Mouse (Mus musculus): Measurements from ENCODE around the gene Mpv17l2.

Gene Mpv17l2

DNA sequence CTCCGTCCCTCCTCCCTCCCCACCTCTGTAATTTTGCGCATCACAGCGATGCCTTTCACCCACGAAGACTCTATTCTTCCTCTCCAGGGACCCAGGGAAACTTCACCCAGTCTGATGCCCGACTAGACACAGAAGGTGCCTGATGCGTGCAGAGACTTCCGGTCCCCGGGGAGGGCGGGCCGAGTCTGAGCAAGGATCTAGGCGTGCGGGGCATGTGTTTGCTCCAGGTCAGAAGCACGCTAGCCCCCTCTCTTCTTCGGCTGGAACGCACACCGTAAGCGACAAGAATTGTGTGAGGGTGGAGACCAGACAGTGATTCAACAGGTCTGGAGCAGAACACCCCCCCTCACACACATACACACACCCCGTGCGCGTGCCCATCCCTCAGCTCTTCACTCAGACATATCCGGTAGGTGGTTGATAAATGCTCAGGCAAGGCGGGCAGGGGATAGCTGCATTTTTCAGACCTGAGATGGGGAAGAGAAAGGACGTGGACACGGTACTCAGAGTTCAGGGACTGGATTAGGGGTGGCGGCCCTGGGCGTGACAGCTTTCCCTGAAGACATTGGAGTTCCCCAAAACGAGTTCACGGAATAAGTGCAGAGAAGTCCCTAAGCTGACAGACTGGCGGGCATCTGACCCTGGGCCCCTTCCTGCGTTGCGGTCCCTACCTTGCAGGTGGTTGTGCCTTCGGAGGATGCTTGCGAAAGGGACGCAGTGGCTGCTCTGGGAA is 5.3 kb upstream of the Mpv17l2 start:
- DNase-seq: no peak

DNA sequence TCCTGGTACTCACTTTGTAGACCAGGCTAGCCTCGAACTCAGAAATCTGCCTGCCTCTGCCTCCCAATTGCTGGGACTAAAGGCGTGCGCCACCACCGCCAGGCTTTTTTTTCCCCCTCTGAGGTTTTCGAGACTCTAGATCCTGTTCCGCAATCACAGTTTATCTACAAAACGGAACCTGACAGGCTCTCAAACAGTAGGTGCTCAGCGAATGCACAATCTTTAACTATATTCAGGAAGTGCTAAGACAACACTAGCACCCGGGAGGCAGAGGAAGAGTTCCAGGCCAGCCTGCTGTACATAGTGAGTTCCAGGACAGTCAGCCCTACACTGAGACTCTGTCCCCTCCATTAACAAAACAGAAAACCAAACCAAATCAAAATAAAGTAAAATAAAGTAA is 4.6 kb upstream of the Mpv17l2 start:
- DNase-seq: no peak

DNA sequence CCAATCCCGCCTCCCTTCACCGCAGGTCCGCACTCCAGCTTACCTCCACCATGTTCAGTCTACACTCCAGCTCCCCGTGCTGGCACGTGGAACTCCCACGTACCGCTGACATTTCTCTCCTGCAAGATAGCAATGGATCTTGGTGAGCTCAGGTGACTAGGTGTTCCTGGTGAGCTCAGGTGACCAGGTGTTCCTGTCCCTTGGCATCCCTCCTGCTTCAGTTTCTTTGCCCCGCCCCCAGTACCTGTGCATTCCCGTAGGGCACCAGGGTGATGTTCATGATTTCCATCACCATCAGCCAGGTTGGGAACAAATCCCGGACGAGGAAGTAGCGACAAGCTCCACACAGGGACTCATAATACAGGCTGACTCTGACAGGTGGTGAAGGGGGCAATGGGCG is 3.9 kb upstream of the Mpv17l2 start:
- DNase-seq: no peak

DNA sequence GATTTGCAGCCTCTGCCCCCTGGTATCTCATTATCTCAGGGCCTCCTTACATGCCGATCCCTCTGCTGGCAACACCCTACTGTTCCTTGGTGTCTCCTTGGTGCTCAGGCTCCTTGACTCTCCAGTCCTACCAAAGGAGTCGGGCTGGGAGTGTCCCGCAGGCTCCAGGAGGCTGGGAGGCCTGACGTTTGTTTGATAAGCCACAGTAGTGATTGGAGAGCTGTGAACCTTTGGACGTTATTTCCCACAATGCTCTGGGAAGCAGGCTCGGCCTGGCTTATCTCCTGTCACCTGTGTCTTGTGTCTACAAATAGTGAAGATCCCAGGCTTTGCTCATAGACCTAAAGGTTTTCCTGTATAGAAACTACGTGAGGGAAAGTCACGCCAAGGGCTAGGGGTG is 3.3 kb upstream of the Mpv17l2 start:
- no peak for DNase-seq

- no peak for DNase-seq
Observed at GRCm38 (mm10) chr8:70763354-70763753, 2.6 kb upstream of the Mpv17l2 start.

DNA sequence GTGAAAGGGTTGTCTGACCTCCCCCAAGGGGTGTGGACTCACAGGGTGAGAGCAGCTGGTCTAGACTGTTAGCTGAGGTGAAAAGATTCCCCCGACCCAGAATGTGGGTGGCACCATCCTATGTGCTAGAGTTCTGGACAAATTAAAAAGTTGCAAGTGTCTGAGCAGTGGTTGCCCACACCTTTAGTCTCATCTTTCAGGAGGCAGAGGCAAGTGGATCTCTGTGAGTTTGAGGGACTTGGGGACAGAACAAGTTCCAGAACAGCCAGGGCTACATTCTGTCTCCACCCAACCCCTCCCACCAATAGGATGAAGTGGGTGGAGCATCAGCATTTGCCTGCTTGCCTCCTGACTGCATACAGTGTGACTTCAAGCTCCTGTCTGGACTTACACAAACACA is 1.4 kb upstream of the Mpv17l2 start:
- DNase-seq: no peak

DNA sequence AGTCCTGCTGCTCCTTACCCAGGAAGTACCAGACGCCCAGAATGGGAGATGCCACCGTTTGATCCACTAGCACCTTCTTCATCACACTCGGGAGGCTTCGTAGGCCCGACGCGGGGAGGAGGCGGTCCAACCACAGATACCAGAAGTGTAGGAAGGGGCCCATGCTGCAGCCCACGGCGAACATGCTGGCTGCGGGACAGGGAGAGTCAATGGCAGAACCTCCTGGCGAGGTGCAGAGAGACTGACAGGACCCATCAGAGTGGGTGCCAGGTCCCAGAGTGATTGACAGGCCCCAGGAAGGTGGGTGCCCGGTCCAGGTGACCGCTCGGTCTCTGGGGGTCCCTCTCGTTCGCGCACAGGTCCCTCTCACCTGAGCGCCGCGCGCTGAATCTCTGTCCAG is 396 bp downstream of the Mpv17l2 start:
- DNase-seq: no peak

GRCm38 (mm10) chr8:70758616-70759561 is 1.9 kb downstream of the Mpv17l2 start:
- DNase-seq: no peak

GRCm38 (mm10) chr8:70758308-70758615 is 2.5 kb downstream of the Mpv17l2 start:
- no peak for DNase-seq

DNA sequence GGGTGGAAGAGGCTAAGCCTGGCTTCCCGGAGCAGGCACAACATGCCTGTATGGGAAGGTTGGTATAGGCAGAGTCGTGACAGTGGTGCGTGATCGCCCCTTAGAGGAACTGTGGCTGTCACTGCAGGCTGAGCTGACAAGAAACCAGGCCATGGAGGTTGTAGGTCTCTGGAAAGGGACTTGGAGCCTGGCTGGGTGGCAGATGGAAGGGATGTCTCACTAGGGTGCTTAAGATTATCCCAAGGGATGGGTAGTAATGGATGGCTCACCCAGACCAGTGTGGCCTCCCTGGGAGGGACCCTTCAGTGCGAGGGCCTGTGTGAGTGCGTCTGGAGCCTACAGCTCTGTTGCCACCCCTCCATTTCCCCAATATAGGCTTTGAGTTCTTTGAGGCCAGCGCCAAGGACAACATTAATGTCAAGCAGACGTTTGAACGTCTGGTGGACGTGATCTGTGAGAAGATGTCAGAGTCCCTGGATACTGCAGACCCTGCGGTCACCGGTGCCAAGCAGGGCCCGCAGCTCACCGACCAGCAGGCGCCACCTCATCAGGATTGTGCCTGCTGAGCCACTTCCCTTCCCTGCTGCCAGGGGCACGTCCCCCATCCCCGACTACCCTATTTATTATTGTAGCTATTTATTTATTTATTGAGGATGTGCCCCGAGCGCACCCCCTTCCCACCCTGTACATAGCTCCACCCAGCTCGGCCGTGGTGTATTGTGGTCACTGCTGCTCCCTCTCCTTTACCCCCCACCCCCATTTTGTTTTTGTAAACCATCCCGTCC is 3.0 kb downstream of the Mpv17l2 start:
- no peak for DNase-seq

DNA sequence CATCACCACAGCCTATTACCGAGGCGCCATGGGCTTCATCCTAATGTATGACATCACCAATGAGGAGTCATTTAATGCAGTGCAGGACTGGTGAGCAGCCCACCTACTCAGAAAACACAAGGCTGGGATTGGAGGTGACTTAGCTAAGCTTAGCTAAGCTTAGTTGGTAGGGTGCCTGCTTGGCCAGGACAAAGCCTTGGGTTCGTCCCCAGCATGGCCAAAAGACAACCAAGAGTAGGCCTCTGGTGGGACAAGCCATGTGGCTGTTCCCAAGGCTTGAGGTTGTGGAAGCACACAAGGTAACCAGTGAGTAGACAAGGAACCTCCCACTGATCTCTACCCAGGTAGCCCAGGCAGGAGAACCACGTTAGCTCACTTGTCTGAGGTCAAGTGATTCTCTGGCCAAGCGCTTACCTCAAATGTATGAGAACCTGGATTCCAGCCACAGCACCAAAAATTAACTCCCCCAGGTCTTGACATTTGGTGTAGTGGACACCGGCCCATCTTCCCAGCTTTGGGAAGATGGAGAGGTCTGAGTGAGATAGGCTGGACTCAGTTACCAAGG is 4.2 kb downstream of the Mpv17l2 start:
- DNase-seq: no peak

DNA sequence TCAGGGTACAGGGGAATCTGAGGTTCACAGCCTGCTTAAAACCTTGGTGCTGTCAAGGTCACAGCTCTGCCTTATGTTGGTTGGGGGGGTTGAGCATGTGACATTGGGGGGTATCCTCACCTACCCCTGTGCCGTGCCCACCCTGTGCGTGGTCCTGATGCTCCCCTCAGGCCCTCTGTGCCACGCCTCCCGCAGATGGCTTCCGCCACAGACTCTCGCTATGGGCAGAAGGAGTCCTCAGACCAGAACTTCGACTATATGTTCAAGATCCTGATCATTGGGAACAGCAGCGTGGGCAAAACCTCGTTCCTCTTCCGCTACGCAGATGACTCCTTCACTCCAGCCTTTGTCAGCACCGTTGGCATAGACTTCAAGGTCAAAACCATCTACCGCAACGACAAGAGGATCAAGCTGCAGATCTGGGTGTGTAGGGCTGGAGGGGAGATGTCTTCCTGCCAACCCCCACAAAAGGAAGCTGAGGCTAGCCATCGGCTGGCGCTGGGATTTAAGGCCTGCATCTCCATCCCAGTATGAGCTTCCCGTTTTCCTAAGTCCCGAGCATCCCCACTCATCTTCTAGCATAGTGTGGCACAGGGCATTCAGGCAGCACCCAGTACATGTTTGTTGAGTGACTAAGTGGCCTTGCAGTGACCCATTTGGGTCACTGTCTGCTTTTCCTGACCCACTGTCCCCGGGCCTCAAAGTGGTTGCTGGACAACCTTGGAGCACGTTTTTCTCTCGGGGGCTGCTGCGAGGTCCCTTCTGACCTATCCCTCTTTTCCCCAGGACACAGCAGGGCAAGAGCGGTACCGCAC is 4.9 kb downstream of the Mpv17l2 start:
- peak; percentile 4 for DNase-seq

GRCm38 (mm10) chr8:70754871-70755660 is 5.7 kb downstream of the Mpv17l2 start:
- DNase-seq: peak; percentile 81

DNA sequence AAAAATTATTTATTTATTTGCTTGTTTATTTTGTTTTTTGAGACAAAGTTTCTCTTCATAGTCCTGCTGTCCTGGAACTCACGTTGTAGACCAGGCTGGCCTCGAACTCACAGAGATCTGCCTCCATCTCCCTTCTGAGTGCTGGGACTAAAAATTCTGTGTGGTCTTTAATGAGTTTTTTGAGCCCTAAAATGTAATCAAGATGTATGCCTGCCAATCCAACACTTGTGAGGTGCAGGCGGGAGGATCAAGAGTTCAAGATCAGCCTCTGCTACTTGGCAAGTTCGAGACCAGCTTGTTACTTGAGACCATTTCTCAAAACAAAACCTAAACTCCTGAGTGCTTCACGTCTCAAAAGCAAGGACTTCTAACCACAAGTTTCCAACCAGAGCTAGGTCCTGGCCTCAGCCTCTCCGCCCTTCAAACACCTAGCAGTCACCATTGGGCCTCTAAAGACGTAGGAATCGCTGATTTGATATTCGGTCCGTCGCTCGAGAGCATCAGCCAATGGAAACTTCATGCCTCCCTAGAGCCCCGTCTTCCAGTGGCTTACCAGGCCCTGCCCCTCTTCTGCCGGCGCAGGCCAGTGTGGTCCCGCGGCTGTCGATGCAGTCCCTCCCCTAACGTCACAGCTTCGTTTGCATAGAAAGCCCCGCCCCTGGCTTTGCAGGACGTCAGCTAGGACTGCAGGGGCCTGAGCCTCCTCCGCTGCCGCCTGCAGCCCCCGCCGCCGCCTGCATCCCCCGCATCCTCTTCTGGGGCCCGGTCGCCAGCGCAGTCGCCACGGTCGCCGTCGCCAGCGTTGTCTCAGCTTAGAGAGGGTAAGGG is 6.5 kb downstream of the Mpv17l2 start, which contains the start of gene Rab3a:
Rab3a (plus strand) TSS at position 637 of the 828 bp plus-strand sequence.
- peak; percentile 97 for DNase-seq

GRCm38 (mm10) chr8:70753151-70753550 is 7.6 kb downstream of the Mpv17l2 start:
- DNase-seq: peak; percentile 87

- DNase-seq: peak; percentile 58
Observed at GRCm38 (mm10) chr8:70752000-70752764, 8.6 kb downstream of the Mpv17l2 start.

DNA sequence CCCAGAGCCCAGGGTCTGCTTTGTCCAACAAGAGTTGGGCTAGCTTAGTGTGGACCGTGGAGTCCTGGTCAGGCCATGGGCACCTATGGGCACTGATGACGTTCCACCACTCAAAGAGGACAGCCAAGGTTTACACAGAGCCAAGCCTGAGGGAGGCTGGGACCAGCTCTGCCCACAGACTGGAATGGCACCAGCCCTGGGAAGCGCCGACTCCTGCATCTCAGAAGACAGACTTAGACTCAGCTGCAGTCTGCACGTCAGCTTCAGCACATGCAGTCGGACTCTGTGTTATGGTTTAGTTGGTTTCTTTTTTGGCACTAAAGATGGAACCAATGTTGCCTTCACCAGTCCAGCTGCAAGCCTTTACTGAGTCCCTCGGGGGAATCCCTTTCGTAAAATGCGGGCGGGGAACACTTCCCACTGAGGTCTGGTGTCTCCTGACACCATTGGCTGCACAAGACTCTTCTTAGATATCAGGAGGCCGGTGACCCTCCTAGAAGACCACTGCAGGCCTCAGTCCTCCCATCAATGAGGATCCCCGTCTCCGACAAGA is 10.5 kb downstream of the Mpv17l2 start:
- no peak for DNase-seq

GRCm38 (mm10) chr8:70749097-70749674 is 11.6 kb downstream of the Mpv17l2 start:
- DNase-seq: no peak

All from right cerebral cortex, postnatal 25 days (tissue).